ENCODE assay signal across 8 mouse cellular contexts in the genomic region with DNA sequence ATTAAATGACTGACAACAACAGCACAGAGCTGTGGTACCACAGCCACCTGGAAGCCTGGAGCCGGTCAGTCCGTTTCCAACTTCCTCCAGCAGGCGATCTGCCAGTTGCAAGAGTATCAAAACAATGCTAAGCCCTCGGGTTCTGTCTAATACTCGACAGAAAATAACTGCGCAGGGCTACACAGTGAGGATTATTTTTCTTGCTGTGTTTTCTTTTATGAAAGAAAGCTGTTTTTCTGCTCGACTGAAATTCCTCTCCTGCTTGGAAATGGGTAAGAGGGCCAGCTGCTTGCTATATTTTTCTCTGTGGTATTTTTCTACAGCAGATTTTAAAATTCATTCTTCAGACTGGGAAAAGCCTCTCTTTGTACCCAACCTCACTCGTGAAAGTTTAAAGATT. TPM values are rescaled to one million over a fixed set of nuclear protein-coding genes. Genes with fewer than 3 reads are reported as not detected.
DNase-seq lines count a peak whose midpoint lies in the region; ATAC-seq lines count a peak whose summit lies in the region.

No protein-coding gene starts in this region.

- DNase-seq in midbrain, embryonic 10.5 days (ENCODE audit: low spot score), result no peak
- peak; percentile 77 for DNase-seq in cerebellum, adult 9-11 months
- DNase-seq in forebrain, embryonic 11.5 days (ENCODE audit: low spot score), result no peak
- DNase-seq in limb, embryonic 11.5 days (ENCODE audit: low spot score), result peak; percentile 52
- DNase-seq in thymus, postnatal 10 days (ENCODE audit: low spot score in 2 of 2), result peak; percentile 47 to 51
- no peak for DNase-seq in spleen, postnatal 14 days (ENCODE audit: low spot score in 2 of 2)

- no peak overlapping the region for H3K4me3 ChIP-seq in midbrain, embryonic 12.5 days
- no peak overlapping the region for H3K4me3 ChIP-seq in midbrain, embryonic 10.5 days
- H3K4me3 ChIP-seq in forebrain, embryonic 11.5 days (ENCODE audit: low read depth, low read length), result no peak overlapping the region
- no peak overlapping the region for H3K4me3 ChIP-seq in hindbrain, embryonic 16.5 days (ENCODE audit: low read length)
- no peak overlapping the region for H3K4me3 ChIP-seq in limb, embryonic 11.5 days (ENCODE audit: low read depth, low read length)

- ATAC-seq in midbrain, embryonic 12.5 days (ENCODE audit: low FRiP score, low read depth), result 0 out of 2 replicates have a peak, but pooled peaks have one; percentile 50
- ATAC-seq in forebrain, embryonic 11.5 days (replicated peaks; ENCODE audit: low FRiP score), result 0 out of 2 replicates have a peak, but pooled peaks have one; percentile 10
- ATAC-seq in hindbrain, embryonic 16.5 days, result 0 out of 2 replicates have a peak, but pooled peaks have one; percentile 51
- 0 out of 2 replicates have a peak, but pooled peaks have one; percentile 7 for ATAC-seq in limb, embryonic 11.5 days (ENCODE audit: insufficient number of reproducible peaks, low FRiP score, low TSS enrichment, low read depth)

- no peak overlapping the region for H3K27ac ChIP-seq in midbrain, embryonic 12.5 days (replicated peaks)
- H3K27ac ChIP-seq in midbrain, embryonic 10.5 days (replicated peaks), result no peak overlapping the region
- no peak overlapping the region for H3K27ac ChIP-seq in forebrain, embryonic 11.5 days (ENCODE audit: low read depth, low read length)
- H3K27ac ChIP-seq in hindbrain, embryonic 16.5 days (ENCODE audit: low read depth, low read length), result no peak overlapping the region
- H3K27ac ChIP-seq in limb, embryonic 11.5 days (replicated peaks; ENCODE audit: low read depth, low read length), result no peak overlapping the region

- H3K4me1 ChIP-seq in midbrain, embryonic 12.5 days, result peaks cover 30% of the 10 kb centered on the region
- peaks cover 38% of the 10 kb centered on the region for H3K4me1 ChIP-seq in midbrain, embryonic 10.5 days
- no peaks in the 10 kb centered on the region; the same call in 1 of the 2 replicates for H3K4me1 ChIP-seq in forebrain, embryonic 11.5 days (replicated peaks; ENCODE audit: control insufficient read depth, insufficient read depth, low read length)
- peaks cover 8% of the 10 kb centered on the region for H3K4me1 ChIP-seq in hindbrain, embryonic 16.5 days (ENCODE audit: control insufficient read depth, insufficient read depth, low read depth, low read length)
- H3K4me1 ChIP-seq in limb, embryonic 11.5 days (ENCODE audit: control insufficient read depth, insufficient read depth, low read length), result no peaks in the 10 kb centered on the region

- no peaks in the 10 kb centered on the region for H3K36me3 ChIP-seq in midbrain, embryonic 12.5 days
- H3K36me3 ChIP-seq in midbrain, embryonic 10.5 days, result no peaks in the 10 kb centered on the region
- H3K36me3 ChIP-seq in forebrain, embryonic 11.5 days (ENCODE audit: control insufficient read depth, insufficient read depth, low read length), result no peaks in the 10 kb centered on the region
- H3K36me3 ChIP-seq in hindbrain, embryonic 16.5 days (ENCODE audit: control insufficient read depth, insufficient read depth, low read length), result no peaks in the 10 kb centered on the region
- H3K36me3 ChIP-seq in limb, embryonic 11.5 days (ENCODE audit: control insufficient read depth, insufficient read depth, low read length), result no peaks in the 10 kb centered on the region

- 32% methylated on average over 8 of the region's 8 CpGs for WGBS in midbrain, embryonic 12.5 days
- 54% methylated on average over 8 of the region's 8 CpGs for WGBS in midbrain, embryonic 10.5 days
- 23% methylated on average over 8 of the region's 8 CpGs for WGBS in forebrain, embryonic 11.5 days
- WGBS in hindbrain, embryonic 16.5 days, result 18% methylated on average over 8 of the region's 8 CpGs
- WGBS in limb, embryonic 11.5 days, result 44% methylated on average over 8 of the region's 8 CpGs

- H3K4me2 ChIP-seq in midbrain, embryonic 12.5 days (replicated peaks), result no peak overlapping the region
- H3K4me2 ChIP-seq in forebrain, embryonic 11.5 days (ENCODE audit: low read depth, low read length, severe bottlenecking), result no peak overlapping the region
- no peak overlapping the region for H3K4me2 ChIP-seq in hindbrain, embryonic 16.5 days (ENCODE audit: low read length)
- H3K4me2 ChIP-seq in limb, embryonic 11.5 days (ENCODE audit: low read depth, severe bottlenecking), result no peak overlapping the region

- no peaks in the 10 kb centered on the region for H3K27me3 ChIP-seq in midbrain, embryonic 12.5 days
- H3K27me3 ChIP-seq in midbrain, embryonic 10.5 days (ENCODE audit: low read depth, poor library complexity, severe bottlenecking), result no peaks in the 10 kb centered on the region
- H3K27me3 ChIP-seq in forebrain, embryonic 11.5 days (ENCODE audit: control insufficient read depth, insufficient read depth, low read length), result no peaks in the 10 kb centered on the region
- no peaks in the 10 kb centered on the region for H3K27me3 ChIP-seq in hindbrain, embryonic 16.5 days (replicated peaks; ENCODE audit: control insufficient read depth, insufficient read depth, low read length)
- H3K27me3 ChIP-seq in limb, embryonic 11.5 days (ENCODE audit: control insufficient read depth, insufficient read depth, low read length), result no peaks in the 10 kb centered on the region

- H3K9ac ChIP-seq in midbrain, embryonic 12.5 days (replicated peaks), result no peak overlapping the region
- no peak overlapping the region for H3K9ac ChIP-seq in forebrain, embryonic 11.5 days (ENCODE audit: low read length)
- H3K9ac ChIP-seq in hindbrain, embryonic 16.5 days (ENCODE audit: low read depth, low read length), result no peak overlapping the region
- H3K9ac ChIP-seq in limb, embryonic 11.5 days (ENCODE audit: low read length), result no peak overlapping the region

- H3K9me3 ChIP-seq in midbrain, embryonic 12.5 days, result no peaks in the 10 kb centered on the region
- no peaks in the 10 kb centered on the region for H3K9me3 ChIP-seq in midbrain, embryonic 10.5 days (replicated peaks)
- no peaks in the 10 kb centered on the region for H3K9me3 ChIP-seq in forebrain, embryonic 11.5 days (ENCODE audit: control insufficient read depth, low read length)
- no peaks in the 10 kb centered on the region for H3K9me3 ChIP-seq in hindbrain, embryonic 16.5 days (ENCODE audit: control insufficient read depth, low read length)
- no peaks in the 10 kb centered on the region for H3K9me3 ChIP-seq in limb, embryonic 11.5 days (ENCODE audit: control insufficient read depth, low read length)

RNA-seq across cellular contexts. Expression of gene Rag2, which starts 23.8 kb away (rescaled TPM):
- polyA plus RNA-seq in midbrain, embryonic 12.5 days (2016; fragmentation: Nextera tagmentation; extraction: Ambion mirVana), result not detected in 2 replicates
- not detected in 2 replicates for polyA plus RNA-seq in midbrain, embryonic 10.5 days (2016; fragmentation: Nextera tagmentation; extraction: Ambion mirVana)
- not detected in 2 replicates for polyA plus RNA-seq in forebrain, embryonic 11.5 days (2014; fragmentation: Nextera tagmentation; extraction: Ambion mirVana)
- not detected in 2 replicates for polyA plus RNA-seq in hindbrain, embryonic 16.5 days (2015; fragmentation: Nextera tagmentation; extraction: Ambion mirVana)
- 0.13 TPM in 1 of 2 replicates, not detected in the other for polyA plus RNA-seq in limb, embryonic 11.5 days (2014; fragmentation: Nextera tagmentation; extraction: Ambion mirVana)

RNA-seq across cellular contexts. Expression of gene Rag1, which starts 48.6 kb away (rescaled TPM):
- polyA plus RNA-seq in midbrain, embryonic 12.5 days (2016; fragmentation: Nextera tagmentation; extraction: Ambion mirVana), result 0.06 and 0.10 TPM in 2 replicates
- 0.02 and 0.10 TPM in 2 replicates for polyA plus RNA-seq in midbrain, embryonic 10.5 days (2016; fragmentation: Nextera tagmentation; extraction: Ambion mirVana)
- polyA plus RNA-seq in forebrain, embryonic 11.5 days (2014; fragmentation: Nextera tagmentation; extraction: Ambion mirVana), result 0.08 and 0.27 TPM in 2 replicates
- 0.09 and 0.17 TPM in 2 replicates for polyA plus RNA-seq in hindbrain, embryonic 16.5 days (2015; fragmentation: Nextera tagmentation; extraction: Ambion mirVana)
- 0.56 and 0.87 TPM in 2 replicates for polyA plus RNA-seq in limb, embryonic 11.5 days (2014; fragmentation: Nextera tagmentation; extraction: Ambion mirVana)

RNA-seq across cellular contexts. Expression of gene B230118H07Rik, which starts 48.6 kb away (rescaled TPM):
- polyA plus RNA-seq in midbrain, embryonic 12.5 days (2016; fragmentation: Nextera tagmentation; extraction: Ambion mirVana), result 47.3 and 56.2 TPM in 2 replicates
- polyA plus RNA-seq in midbrain, embryonic 10.5 days (2016; fragmentation: Nextera tagmentation; extraction: Ambion mirVana), result 57.4 and 64.1 TPM in 2 replicates
- 60.7 and 60.8 TPM in 2 replicates for polyA plus RNA-seq in forebrain, embryonic 11.5 days (2014; fragmentation: Nextera tagmentation; extraction: Ambion mirVana)
- 50.0 and 50.5 TPM in 2 replicates for polyA plus RNA-seq in hindbrain, embryonic 16.5 days (2015; fragmentation: Nextera tagmentation; extraction: Ambion mirVana)
- 60.6 and 61.7 TPM in 2 replicates for polyA plus RNA-seq in limb, embryonic 11.5 days (2014; fragmentation: Nextera tagmentation; extraction: Ambion mirVana)

Comparison
In these comparisons a context has a peak if more than half of its experiments do, and no peak if none do; other contexts are left out.
1. DNase-seq: peak in cerebellum, adult 9-11 months (single experiment), limb, embryonic 11.5 days (single experiment) and thymus, postnatal 10 days (2 of 2); none in midbrain, embryonic 10.5 days (single experiment), forebrain, embryonic 11.5 days (single experiment) and spleen, postnatal 14 days (0 of 2).
2. Peak in every context shown above with its lines, with median percentiles within 50 percentile points of each other: ATAC-seq.